Mouse (Mus musculus) lung, adult 2 months (tissue): ENCODE data around the gene Rsph6a.

ENCODE experiments used
- CTCF ChIP-seq: fragments of 200-500 bp; IDR thresholded peaks from 2 replicates; pipeline ENCODE4 v1.5.1; 2011; ENCODE audit warnings: mild to moderate bottlenecking, low read length, control low read depth; ENCODE audit not compliant: insufficient read depth
- POLR2A ChIP-seq: fragments of 200-500 bp; IDR thresholded peaks from 2 replicates; pipeline ENCODE4 v1.6.1; 2011; ENCODE audit warnings: low read depth, mild to moderate bottlenecking, control low read depth, low read length, borderline replicate concordance; ENCODE audit errors: extremely low read depth

DNA sequence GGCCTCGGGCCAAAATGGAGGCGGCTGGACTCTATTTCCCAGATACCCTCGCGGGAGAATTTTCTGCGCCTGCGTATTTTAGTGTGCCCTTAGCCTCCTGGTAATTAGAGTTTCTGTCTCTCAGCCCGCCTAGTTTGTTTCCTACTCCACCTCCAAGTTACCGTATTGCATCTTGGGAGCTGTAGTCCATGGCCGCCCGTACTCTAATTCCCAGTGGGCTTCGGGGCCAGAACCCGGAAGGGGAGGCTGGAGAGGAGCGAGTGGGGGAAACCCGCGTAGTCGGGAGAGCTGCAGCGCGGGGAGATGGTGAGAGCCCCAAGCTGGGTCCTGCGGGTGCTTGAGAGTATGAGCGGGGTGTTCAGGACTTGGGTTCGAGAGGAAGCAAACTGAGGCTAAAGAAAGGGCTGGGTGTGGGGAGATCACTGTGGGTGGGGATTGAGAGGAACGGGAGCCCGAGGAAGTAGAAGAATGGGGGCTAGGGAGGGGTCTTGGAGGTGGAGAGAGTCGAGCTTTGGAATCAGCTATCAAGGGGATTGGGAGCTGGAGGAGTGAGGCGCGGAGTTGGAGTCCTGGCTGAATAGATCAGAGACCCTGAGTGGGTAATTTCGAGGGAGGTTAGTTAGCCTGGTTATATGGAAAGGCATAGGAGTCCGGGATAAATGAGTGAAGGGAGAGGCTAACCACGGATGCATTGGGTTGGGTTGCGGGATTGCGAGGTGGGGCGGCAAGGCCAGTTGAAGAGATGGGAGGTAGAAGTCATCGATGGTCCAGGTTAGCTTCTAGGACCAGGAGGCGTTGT lies 65.3 kb downstream of the Rsph6a start, which contains the start of gene Fbxo46:
- TF ChIP-seq CTCF, result no peak
- peak; percentile 95 for TF ChIP-seq POLR2A
